Mouse (Mus musculus): ENCODE data around the gene Uqcr11. TPM values are rescaled to one million over a fixed set of nuclear protein-coding genes. Genes with fewer than 3 reads are reported as not detected.
A peak's percentile ranks its signal among the peaks of the same experiment; 100 is the strongest.

Gene Uqcr11
- polyA plus RNA-seq, 1 experiment: 1,025 TPM

DNA sequence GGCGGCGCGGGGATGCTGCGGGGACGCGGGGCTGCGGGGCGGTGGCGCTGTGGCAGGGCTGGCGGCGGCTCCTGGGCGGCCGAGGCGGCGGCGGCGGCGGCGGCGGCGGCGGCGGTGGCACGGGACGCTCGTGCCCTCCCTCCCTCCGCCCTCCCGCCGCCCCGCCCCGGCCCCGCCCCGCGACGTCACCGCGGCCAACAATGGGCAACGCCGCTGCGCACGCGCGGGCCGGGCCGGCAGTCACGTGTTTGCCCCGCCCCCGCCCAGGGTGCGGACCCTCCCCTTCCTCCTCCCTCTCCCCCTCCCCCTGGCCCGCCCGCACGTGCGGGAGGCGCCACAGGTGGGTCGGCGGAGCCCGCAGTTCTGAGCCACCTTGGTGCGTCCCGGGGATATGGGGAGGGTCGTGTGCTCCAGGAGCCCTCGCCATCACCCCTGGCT lies 19.1 kb downstream of the Uqcr11 start, which contains the start of gene Mex3d:
Mex3d (minus strand) TSS at position 138 of the 438 bp plus-strand sequence.
- H3K79me2 ChIP-seq (ENCODE audit: control insufficient read depth, insufficient read depth): peaks cover 48% of the 10 kb centered on the region
- peaks cover 52% of the 10 kb centered on the region for H3K36me3 ChIP-seq (ENCODE audit: control insufficient read depth, insufficient read depth)
- H3K79me3 ChIP-seq (ENCODE audit: low read depth): peaks cover 43% of the 10 kb centered on the region
- no peaks in the 10 kb centered on the region for H3K27me3 ChIP-seq (ENCODE audit: control insufficient read depth, insufficient read depth, insufficient read length)
- peak within 1 kb of the TSS; percentile 81 for H3ac ChIP-seq (ENCODE audit: control insufficient read depth, insufficient read length, low read depth)
- peak; percentile 39 for TF ChIP-seq MAX (IDR thresholded peaks at IDR 0.05)
- peak; percentile 41 for TF ChIP-seq USF1 (IDR thresholded peaks at IDR 0.05; ENCODE audit: low read depth)
- TF ChIP-seq CEBPB (IDR thresholded peaks at IDR 0.05; ENCODE audit: low read depth): no peak
- peak within 1 kb of the TSS; percentile 93 for H3K4me3 ChIP-seq (ENCODE audit: insufficient read depth, poor library complexity, severe bottlenecking)

DNA sequence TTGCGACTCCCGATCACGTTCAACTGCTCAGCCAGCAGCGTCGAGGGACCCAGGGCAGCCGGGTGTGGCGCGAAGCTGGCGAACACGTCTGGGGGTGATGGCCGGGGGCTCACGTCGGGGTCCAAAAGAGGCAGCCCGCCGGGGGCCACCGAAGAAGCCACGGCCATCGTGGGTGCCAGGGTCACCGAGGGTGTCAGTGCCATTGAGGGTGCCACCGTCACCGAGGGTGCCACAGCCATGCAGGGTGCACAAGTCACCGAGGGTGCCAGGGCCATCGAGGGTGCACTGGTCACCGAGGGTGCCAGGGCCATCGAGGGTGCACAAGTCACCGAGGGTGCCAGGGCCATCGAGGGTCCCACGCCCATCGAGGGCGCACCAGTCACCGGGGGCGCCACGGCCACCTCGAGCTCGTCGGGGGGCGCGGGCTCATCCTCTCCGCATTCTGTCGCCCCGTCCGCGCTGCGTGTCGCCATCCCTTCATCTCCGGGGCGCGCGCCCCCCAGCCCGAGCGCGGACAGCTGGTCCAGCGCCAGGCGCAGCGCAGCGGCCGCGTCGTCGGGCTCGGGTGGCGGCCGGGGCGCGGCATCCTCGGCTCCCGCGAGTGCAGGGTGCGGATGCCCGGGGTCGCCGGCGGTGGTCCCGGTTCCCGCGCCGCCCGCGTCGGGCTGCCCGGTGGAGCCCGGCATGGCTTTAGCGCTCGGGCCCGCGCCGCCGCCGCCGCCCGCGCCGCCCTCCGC lies 19.7 kb downstream of the Uqcr11 start:
- no peaks in the 10 kb centered on the region for H3K27me3 ChIP-seq (ENCODE audit: control insufficient read depth, insufficient read depth, insufficient read length)
- peak overlapping the region; percentile 93 for H3K4me3 ChIP-seq (ENCODE audit: insufficient read depth, poor library complexity, severe bottlenecking)
- peak overlapping the region; percentile 76 for H3ac ChIP-seq (ENCODE audit: control insufficient read depth, insufficient read length, low read depth)
- no peak for TF ChIP-seq CEBPB (IDR thresholded peaks at IDR 0.05; ENCODE audit: low read depth)
- no peak for TF ChIP-seq CTCF (IDR thresholded peaks at IDR 0.05; ENCODE audit: control insufficient read depth, insufficient read depth, insufficient read length)
- TF ChIP-seq MYOD1 (IDR thresholded peaks at IDR 0.05; ENCODE audit: control insufficient read depth, insufficient read length, low read depth): no peak
- TF ChIP-seq MYOG (IDR thresholded peaks at IDR 0.05; ENCODE audit: control insufficient read depth, extremely low read depth, insufficient read length): no peak
- no peak for TF ChIP-seq FOSL1 (IDR thresholded peaks at IDR 0.05; ENCODE audit: insufficient read depth, low read length, poor library complexity, severe bottlenecking)
- no peak for TF ChIP-seq USF1 (IDR thresholded peaks at IDR 0.05; ENCODE audit: low read depth)
- TF ChIP-seq MAX (IDR thresholded peaks at IDR 0.05): no peak
- H3K36me3 ChIP-seq (ENCODE audit: control insufficient read depth, insufficient read depth): peaks cover 52% of the 10 kb centered on the region
- peaks cover 45% of the 10 kb centered on the region for H3K79me3 ChIP-seq (ENCODE audit: low read depth)
- peaks cover 55% of the 10 kb centered on the region for H3K79me2 ChIP-seq (ENCODE audit: control insufficient read depth, insufficient read depth)

DNA sequence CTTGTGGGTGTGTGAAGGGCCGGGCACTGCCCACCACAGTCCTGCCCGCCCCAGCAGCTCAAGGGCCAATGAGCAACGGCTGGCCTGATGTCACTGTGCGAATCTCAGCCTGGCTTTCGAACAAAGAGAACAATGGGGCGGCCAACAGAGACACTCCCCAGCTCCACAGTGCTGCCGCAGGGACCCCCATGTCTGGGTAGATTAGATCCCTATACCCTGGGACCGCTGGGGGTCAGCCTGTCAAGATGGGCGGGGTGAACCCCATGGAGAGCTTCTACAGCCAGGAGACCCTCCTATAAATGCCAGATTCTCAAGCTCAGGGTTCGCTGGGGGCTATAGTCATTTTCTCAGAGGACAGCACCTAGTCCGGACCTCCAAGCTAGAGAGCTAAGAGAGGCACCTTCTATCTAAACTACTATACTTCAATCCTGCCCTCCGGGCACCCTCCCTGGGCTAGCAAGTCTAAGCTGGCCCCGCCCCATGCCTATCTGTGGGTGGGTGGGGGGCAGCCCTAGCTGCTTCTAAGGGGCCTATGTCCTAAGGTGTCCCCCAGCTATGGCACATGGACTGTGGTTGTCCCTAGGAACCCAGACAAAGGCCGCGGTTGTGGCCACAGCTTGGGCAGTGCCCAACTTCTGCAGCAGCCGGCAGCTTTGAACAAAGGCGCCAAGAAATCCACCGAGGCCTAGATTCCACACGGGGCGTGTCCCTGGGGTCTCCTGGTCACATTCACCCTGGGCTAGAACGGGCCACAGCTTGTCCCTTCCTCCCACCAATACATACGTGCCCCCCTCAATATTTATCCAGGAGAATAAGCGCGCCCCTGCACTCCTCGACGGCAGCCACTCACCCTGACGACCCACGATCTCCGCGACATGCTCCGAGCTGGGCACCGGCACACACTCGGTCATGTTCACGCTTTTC lies 20.6 kb downstream of the Uqcr11 start:
- peak overlapping the region; percentile 93 for H3K4me3 ChIP-seq (ENCODE audit: insufficient read depth, poor library complexity, severe bottlenecking)
- H3K79me2 ChIP-seq (ENCODE audit: control insufficient read depth, insufficient read depth): peaks cover 63% of the 10 kb centered on the region
- TF ChIP-seq CTCF (IDR thresholded peaks at IDR 0.05; ENCODE audit: control insufficient read depth, insufficient read depth, insufficient read length): no peak
- TF ChIP-seq MAX (IDR thresholded peaks at IDR 0.05): peak; percentile 21
- H3K79me3 ChIP-seq (ENCODE audit: low read depth): peaks cover 45% of the 10 kb centered on the region
- peak overlapping the region; percentile 76 for H3ac ChIP-seq (ENCODE audit: control insufficient read depth, insufficient read length, low read depth)
- no peaks in the 10 kb centered on the region for H3K27me3 ChIP-seq (ENCODE audit: control insufficient read depth, insufficient read depth, insufficient read length)
- H3K36me3 ChIP-seq (ENCODE audit: control insufficient read depth, insufficient read depth): peaks cover 51% of the 10 kb centered on the region

DNA sequence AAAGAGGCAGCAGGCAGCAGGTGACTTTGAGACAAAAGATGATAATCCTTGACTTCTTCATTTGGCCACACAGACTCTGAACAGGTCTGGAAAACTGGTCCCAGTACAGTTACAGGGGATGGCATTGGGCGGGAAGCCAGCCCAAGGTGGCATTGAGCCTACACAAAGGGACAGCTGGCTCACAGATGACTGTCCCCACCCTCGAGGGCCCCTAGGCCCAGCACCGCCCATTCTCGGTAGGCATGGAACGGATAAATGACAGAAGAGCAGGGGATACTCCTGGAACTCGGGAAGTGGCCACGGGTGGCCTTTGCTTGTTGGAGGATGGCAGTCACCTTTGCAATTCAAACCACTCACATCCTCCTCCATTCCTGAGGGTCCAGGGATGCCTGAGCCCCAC lies 21.3 kb downstream of the Uqcr11 start:
- Histone ChIP-seq H3K79me3 (ENCODE audit: low read depth) (peaks cover 45% of the 10 kb centered on the region), H3K36me3 (ENCODE audit: control insufficient read depth, insufficient read depth) (peaks cover 52% of the 10 kb centered on the region), H3K4me3 (ENCODE audit: insufficient read depth, poor library complexity, severe bottlenecking) (peak overlapping the region; percentile 93), H3K79me2 (ENCODE audit: control insufficient read depth, insufficient read depth) (peaks cover 66% of the 10 kb centered on the region), H3ac (ENCODE audit: control insufficient read depth, insufficient read length, low read depth) (peak overlapping the region; percentile 76), H3K27me3 (ENCODE audit: control insufficient read depth, insufficient read depth, insufficient read length) (no peaks in the 10 kb centered on the region)
- TF ChIP-seq MAX (IDR thresholded peaks at IDR 0.05) (no peak), MYOD1 (IDR thresholded peaks at IDR 0.05; ENCODE audit: control insufficient read depth, insufficient read length, low read depth) (no peak), CEBPB (IDR thresholded peaks at IDR 0.05; ENCODE audit: low read depth) (no peak), FOSL1 (IDR thresholded peaks at IDR 0.05; ENCODE audit: insufficient read depth, low read length, poor library complexity, severe bottlenecking) (no peak), MYOG (IDR thresholded peaks at IDR 0.05; ENCODE audit: control insufficient read depth, extremely low read depth, insufficient read length) (no peak), CTCF (IDR thresholded peaks at IDR 0.05; ENCODE audit: control insufficient read depth, insufficient read depth, insufficient read length) (no peak), USF1 (IDR thresholded peaks at IDR 0.05; ENCODE audit: low read depth) (no peak)

DNA sequence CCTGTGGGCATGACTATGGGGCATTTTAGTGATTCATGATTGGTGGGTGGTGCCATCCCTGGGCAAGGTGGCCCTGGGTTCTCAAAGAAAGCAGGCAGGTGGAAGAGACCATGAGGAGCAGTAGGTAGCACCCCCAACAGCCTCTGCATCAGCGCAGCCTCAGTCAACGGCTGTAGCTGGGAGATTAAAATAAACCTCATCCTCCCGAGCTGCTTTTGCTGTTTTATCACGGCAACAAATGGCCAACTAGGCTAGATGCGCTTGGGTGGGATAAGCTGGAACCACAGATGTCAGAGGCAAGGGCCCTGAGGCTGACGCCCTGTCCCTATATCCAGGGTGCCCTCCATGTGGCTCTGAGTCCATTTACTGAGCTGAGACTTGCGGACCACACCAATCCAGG lies 21.9 kb downstream of the Uqcr11 start:
- no peak for TF ChIP-seq MYOD1 (IDR thresholded peaks at IDR 0.05; ENCODE audit: control insufficient read depth, insufficient read length, low read depth)
- TF ChIP-seq MYOG (IDR thresholded peaks at IDR 0.05; ENCODE audit: control insufficient read depth, extremely low read depth, insufficient read length): no peak
- no peak for TF ChIP-seq CEBPB (IDR thresholded peaks at IDR 0.05; ENCODE audit: low read depth)
- TF ChIP-seq MAX (IDR thresholded peaks at IDR 0.05): no peak
- no peak for TF ChIP-seq USF1 (IDR thresholded peaks at IDR 0.05; ENCODE audit: low read depth)
- TF ChIP-seq FOSL1 (IDR thresholded peaks at IDR 0.05; ENCODE audit: insufficient read depth, low read length, poor library complexity, severe bottlenecking): no peak
- no peak for TF ChIP-seq CTCF (IDR thresholded peaks at IDR 0.05; ENCODE audit: control insufficient read depth, insufficient read depth, insufficient read length)
- Histone ChIP-seq H3K4me3 (ENCODE audit: insufficient read depth, poor library complexity, severe bottlenecking) (peak overlapping the region; percentile 11), H3K79me2 (ENCODE audit: control insufficient read depth, insufficient read depth) (peaks cover 66% of the 10 kb centered on the region), H3K27me3 (ENCODE audit: control insufficient read depth, insufficient read depth, insufficient read length) (no peaks in the 10 kb centered on the region), H3K79me3 (ENCODE audit: low read depth) (peaks cover 45% of the 10 kb centered on the region), H3ac (ENCODE audit: control insufficient read depth, insufficient read length, low read depth) (peak overlapping the region; percentile 22), H3K36me3 (ENCODE audit: control insufficient read depth, insufficient read depth) (peaks cover 55% of the 10 kb centered on the region)

Measured in C2C12 (cell line).